Mouse (Mus musculus) mature B cell (primary cell): ENCODE data around the gene Frmpd1.

Source experiments
- in situ Hi-C: fragments of 300-500 bp; cut with MboI; formaldehyde crosslinking; loops from 2 replicates; pipeline ENCODE4 v1.14.3; 2019

Frmpd1 gene

DNA sequence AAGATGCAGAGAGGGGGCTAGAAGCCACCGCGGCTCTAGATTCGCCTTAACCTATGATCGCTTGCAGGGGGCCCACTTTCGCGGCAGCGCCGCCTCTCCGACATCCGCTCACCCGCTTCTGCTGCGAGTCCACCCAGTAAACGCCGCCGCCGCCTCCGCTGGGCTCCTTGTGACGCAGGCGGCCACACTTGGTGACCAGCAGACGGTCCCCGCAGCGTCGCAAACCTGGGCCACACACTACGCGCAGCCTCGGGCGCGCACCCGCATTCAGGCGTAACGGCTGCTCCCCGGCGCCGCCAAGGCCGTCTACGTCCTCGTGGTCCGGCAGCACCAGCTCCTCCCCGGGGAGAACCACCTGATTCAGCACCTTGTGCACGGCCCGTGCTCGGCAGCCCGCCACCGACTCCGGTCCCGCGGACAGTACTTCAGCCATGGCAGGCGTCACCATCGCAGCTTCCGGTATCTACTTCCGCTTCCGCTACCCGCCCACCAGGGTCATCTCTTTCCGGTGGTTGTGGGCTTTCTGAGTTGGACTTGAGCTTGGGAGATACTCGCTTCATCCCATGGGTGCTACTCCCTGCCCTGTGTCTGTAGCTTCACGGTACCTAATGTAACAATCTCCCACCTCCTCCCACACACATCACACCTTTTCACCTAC is 135.6 kb downstream of the Frmpd1 start:
- in situ Hi-C loops: no loop called here

DNA sequence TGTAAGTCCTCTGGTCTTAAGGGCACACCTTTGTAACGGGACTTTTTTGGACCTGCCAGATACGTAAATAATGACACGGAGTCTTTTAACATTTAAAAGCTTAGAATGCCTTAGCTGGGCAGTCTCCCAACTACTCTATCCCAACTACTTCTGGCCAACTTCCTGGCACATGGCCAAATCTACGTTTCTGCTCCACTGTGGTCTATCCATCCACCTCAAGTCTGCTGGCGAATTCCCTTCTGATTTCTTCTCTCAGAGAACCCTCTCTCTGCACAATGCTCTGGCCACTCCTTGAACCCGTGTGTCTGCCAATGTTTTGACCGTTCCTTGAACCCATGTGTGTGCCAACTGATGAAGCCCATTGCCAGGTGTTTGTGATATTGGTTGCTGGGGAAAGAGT is 146.5 kb downstream of the Frmpd1 start:
- in situ Hi-C loops: no loop called here

- in situ Hi-C loops: no loop called here
These were observed 147.8 kb downstream of the Frmpd1 start for GRCm38 (mm10) chr4:45332466-45332865.
